Mouse (Mus musculus) adrenal gland, adult 2 months (tissue): Measurements from ENCODE around the gene Gimap1. TPM values are rescaled to one million over a fixed set of nuclear protein-coding genes. Genes with fewer than 3 reads are reported as not detected.

ENCODE experiments used
- DNase-seq: peaks from one replicate; pipeline ENCODE4 v3.0.0; 2021
- long read RNA-seq: library from polyadenylated mRNA; stranded (forward); transcript quantifications from one replicate; pipeline ENCODE4 v2.0.0, GENCODE M21; 2021
- polyA plus RNA-seq: library from polyadenylated mRNA; depleted of rRNA; stranded (reverse); fragments of >200 nt; gene quantifications from 2 replicates; pipeline ENCODE4 v1.2.3, GENCODE M21; 2012; rRNA removed
- total RNA-seq, 2 experiments: library from RNA; stranded (reverse); gene quantifications; 2 replicates each; pipeline ENCODE4 v1.2.3; 2021

Gimap1 gene
- total RNA-seq (10 to 100 TPM in 1 of 2 experiments, 1 to 10 TPM in 1; 7.9 to 12.0 TPM), polyA plus RNA-seq (6.5 and 8.2 TPM in 2 replicates)
- long read RNA-seq, transcript Gimap1-201 (3 exons, 1,493 nt), result major isoform, 5 of 7 reads
- long read RNA-seq, partial matches to known transcripts, result 0 of 7 reads
- long read RNA-seq, other reads (novel, unspliced or antisense), result 1 of 7 reads

DNA sequence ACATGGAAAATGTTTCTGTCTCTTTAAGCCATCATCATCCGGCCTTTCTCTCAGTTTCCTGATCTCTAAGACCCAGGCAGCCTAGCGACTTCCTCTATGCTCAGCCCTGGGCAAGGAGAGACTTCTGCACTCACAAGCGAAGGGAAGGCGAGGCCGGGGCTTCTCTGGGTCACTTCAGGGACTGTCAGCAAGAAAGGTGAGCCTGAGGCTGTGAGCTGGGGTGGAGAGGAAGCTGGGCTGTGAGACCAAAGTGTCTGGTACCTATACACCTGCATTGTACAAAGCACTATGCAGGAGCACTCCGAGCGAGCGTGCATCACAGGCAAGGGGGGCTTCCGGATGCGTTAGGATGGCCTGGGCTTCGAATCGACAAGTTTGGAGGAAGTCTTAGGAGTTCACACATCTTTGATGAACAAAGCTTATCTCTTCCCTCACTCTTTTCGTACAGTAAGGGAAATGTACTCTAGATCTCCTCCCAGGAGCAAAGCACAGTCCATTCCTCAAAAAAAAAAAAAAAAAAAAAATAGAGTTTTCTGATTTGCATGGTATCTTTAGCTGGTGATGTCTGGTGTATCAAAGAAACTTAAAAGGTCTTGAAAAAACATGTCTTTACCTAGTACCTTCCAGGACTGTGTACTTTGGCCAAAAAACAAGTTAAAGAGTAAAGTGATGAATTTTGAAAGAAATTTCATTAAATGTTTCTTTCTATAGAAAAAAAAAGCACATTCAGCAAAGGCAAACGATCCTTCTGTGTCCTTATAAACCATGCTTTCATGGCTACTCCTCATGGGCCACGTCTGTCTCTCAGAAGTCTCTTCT, at the start of gene Gimap1:
Gimap1 (plus strand) TSS at position 94 of the 819 bp plus-strand sequence.
- DNase-seq, result peak; percentile 36

DNA sequence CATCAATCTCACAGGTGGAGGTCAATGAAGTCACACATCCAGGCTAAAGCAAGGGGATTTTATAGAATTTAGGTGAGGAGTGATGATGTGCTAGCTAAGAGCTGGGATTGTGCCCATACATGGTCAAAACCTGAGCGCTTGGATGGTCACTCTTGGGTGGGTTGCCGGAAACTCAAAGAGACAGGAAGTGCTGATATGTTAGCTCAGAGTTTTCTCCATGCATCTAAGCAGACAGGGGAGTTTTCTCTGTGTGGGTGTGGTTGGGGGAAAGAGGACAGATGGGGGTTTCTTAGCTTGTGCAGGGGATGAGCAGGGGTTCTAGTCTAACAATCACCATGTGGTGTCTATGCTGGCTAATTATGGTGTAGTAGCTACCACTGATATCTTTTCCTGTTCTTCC, 49.5 kb upstream of the Gimap1 start:
- no peak for DNase-seq

DNA sequence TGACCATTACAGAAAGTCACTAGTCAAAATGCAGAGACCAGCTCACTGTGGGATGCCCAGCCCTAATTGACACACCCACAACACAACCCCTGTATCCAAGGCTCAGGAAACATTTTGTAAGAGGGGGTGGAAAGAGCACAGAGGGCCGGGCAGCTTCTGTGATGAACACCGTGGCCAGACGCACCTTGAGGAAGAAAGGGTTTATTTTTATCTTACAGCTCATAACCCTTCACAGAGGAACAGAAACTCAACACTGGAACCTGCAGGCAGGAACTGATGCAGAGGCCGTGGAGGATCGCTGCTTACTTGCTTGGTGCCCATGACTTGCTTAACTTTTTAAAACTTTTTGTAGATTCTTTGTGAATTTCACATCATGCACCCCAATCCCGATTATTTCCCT, 45.9 kb upstream of the Gimap1 start:
- no peak for DNase-seq

DNA sequence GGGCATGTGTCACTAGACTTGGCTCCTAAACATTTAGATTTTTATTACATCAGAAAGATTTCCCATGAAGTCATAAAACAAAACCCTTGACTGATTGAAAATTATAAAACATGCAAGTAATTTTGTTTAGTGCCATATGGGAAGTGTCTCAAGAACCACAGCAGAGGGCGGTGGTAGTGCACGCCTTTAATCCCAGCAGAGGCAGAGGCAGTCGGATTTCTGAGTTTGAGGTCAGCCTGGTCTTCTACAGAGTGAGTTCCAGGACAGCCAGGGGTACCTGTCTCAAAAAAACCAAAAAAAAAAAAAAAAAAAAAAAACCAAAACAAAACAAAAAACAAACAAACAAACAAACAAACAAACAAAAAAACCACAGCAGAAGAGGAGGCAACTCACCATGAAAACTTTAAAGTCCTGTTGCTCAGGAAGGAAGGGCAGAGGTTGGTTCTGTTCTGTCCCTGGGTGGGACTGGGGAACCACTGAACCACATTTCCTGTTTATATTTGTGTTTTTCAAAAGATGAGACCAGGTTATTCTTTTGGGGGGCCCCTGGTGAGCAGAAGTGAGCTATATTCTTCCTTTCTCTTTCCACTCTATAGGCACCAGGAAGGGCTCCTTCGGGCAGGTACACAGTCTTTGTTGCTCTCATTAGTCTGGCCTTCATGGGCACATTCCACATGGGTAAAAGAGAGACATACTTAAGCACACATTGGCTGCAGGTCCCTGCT, 41.9 kb upstream of the Gimap1 start:
- DNase-seq, result no peak

DNA sequence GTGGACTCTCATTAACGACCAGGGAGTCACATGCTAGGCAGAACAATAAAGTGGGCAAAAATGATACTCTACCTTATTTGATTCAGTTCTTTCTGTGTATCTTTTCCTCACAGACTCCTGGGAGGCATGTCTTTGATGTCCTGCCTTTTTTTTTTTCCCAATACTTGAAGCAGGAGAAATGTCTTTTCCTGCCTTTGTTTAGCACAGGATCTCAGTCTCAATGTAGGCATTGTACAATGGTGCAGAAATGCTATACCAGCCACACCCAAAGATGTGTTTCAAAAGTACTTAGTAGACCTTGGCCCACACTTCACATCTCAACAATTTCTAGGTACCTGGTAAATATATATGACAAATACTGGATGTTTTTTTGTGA, 41.3 kb upstream of the Gimap1 start:
- no peak for DNase-seq

DNA sequence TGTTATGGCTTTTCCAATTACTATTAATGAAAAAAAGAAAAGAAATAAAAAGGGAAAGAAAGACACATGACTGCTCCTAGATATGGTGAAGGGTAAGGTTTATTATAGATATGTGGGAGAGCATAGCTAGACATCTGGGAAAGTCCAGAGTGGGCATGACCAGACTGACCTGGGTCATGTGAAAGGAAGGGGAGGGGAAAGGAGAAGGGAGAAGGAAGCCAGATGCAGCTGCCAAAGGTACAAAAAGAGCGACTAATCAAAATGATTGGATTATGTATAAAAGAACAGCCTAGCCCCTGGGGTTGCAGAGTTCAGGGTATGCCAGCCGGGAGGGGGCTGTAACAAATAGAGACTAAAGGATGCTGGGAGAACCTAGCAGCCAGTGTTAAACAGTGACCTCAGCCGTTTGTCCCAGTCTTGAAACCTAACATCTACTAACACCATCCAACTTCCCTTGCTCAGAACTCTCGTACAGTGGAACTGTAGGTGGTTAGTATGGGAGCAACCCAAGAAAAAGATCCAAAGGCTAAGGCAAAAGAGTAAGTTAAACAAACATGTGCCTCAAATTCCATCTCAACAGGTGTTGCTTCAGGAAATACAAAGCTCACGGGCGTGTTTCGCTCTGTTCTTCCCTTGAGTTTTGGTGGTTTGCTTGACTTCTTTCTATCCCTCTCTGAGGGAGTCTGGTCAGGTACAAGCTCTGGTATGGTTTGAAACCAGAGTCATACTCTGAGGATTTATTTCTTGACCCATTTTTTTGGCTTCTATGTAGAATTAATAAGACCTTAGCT, 40.6 kb upstream of the Gimap1 start:
- DNase-seq, result no peak

DNA sequence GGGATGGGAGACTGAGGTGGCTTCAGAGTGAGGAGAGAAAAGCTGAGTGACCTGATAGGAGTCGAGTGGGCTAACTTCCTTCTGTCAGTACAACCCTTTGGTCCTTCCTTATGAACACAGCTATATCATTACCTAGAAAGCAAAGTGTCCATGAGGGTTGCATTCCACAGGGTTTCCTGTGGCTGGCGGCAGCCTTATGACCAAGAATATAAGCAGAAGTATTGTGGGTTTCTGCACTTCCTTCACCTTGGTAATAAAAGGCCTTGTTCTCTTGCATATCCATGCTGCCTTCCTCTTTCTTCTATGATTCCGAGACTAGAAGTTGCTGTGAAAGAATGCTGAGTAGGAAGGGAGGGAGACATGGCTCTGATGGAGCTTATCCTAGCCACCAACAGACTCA, 40.0 kb upstream of the Gimap1 start:
- DNase-seq, result no peak

DNA sequence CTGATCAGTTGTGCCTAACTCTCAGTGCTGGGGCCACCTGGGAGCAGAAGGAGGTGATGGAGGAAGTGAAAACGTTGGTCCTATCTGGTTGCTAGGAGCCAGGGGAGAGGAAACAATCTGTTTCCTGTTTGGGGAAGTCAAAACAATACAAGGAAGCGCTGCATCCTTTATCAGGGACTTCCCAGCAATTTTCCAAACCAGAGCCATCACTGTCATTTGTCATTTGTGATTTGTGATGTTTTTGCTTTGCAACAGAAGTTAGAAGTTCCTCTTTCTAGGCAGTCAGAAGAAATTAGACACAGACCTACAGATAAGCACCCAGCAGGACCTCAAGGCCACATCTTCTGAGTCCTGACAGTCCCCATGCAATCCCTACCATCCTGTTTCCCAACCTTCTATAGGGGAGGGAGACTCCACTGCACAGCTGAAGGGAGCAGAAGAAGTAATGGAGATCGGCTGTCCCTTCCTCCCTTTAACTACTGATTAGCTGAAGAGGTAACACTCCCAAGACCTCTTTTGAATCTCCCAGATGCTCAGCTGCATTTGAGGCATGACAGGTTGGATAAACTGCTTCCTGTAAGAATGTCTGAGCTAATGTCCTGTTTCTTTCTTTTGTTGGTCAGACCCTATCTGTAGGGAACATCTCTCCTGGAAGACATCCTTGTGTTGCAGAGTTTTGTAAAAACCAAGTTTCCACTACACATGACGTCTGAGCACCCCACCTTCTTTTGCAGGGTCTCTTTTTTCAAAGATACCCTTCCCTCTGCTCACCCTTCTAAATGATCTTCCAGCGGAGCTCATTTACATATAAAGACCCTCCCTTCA, 38.4 kb upstream of the Gimap1 start:
- peak; percentile 37 for DNase-seq

DNA sequence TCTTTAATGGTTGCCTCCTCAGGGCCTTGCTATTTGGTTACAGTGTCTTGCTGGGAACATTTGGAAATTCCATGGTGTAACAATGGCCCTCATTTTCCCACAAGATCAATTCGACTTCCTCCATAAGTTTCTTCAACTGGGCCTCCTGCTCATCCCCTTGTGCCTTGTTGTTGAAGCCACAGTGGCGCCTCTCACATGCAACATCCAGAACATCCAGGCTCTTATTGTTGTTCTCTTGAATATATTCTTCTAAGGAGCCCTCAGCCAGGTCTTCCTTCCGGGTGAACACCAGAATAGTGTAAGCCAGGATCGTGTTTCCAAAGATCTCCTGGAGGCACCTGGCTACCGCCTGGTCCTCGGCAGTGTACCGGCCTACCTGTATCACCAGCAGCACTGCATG, 36.7 kb upstream of the Gimap1 start:
- DNase-seq, result no peak

DNA sequence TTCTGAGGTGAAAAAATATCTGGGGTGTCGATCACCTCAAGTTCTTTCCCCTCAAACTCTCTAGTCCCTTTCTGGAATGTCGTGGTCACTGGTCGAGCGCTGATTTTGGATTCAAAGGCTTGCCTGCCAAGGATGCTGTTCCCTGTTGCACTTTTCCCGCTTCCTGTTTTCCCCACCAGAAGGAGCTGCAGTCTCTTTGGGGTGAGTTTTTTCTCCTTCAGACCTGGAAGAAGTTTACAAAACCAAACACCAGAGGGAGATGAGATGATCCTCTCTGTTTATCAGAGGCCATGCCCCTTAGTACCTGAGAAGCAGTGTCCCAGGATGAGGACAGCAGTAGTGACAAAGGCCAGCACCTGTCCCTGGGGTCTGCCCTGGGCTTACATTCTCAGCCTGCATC, 36.3 kb upstream of the Gimap1 start:
- DNase-seq, result no peak

DNA sequence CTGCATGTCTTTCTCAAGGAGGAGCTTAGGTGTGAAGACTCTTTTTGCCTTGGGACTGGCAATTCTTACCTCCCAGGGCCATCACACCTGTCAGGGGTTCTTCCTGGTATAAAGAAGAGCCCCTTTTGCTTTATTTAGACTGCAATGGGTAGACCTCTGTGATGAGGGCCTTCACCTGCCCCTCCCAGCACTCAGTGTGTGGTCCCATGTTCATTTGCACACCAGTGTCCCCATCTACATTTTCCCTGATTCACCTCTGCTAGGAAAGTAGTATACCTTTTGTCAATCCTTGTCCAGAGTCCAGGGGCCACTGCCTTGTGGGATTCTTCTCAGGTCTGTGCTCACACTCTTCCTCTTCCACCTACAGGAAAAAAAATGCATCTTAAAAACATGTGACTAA, 34.7 kb upstream of the Gimap1 start:
- DNase-seq, result no peak

DNA sequence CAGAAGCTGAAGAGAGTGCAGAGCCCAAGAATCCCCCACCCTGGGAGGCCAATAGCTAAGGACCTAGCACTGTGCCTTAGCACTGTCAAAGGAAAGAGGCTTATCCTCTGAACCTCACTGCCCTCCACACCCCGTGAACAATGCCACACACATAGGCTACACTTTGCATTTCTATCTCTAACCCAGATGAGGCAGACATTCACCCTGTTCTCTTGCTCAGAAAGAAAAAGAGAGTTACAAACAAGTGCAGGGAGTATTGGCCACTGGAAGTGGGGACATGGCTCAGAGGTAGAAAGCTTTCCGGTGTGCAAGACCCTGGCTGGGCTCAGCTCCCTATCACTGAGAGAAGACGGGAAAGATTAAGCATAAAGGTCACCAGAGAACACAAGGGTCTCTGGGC, 32.7 kb upstream of the Gimap1 start:
- DNase-seq, result no peak

DNA sequence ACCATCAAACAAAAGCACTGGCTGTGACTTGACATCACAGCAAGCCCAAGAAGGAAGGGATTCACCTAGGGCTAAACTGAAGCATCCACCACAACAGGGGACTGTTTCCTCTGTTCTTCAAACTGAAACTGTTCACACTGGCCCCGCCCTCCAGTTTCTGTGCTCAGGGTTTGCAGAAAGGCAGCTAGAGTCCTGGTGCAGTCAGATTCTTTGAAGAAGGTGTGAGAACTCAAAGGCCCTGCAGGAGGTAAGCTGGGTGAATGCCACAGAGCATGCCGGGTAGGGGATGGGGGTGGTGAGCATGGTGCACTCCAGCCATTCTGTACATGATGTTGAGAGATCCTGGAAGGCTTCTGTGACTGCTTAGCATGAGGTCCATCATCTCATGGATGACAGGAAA, 20.4 kb upstream of the Gimap1 start, which contains the start of the genes Gm28053 and Gimap7:
Gm28053 (plus strand) TSS at position 153 of the 400 bp plus-strand sequence.
Gimap7 (plus strand) TSS at position 167 of the 400 bp plus-strand sequence.
- DNase-seq, result no peak

DNA sequence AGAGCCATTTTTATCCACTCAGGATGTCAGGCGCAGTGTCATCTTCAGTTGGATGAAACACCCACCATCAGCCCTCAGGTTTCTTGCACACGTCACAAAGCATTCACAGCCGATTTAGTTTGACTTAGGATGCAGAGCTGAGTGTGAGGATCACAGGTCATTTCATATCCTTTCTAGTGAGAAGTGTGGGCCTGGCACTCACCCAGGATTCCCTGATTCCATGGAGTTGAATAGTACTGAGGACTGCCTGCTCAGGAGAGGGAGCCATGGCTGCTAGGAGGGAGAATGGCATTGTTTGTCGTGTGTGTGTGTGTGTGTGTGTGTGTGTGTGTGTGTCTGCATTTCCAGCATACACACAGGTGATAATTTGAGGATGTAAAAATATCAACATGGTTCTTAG, 18.5 kb upstream of the Gimap1 start:
- no peak for DNase-seq

DNA sequence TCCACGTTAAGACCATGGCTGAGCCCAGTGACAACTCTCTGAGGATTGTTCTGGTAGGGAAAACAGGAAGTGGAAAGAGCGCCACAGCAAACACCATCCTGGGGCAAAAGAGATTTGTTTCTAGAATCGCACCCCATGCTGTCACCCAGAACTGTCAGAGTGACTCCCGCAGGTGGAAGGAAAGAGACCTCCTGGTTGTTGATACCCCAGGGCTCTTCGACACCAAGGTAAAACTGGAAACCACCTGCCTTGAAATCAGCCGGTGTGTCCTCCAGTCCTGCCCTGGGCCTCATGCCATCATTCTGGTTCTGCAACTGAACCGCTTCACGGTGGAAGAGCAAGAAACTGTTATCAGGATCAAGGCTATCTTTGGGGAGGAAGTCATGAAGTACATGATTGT, 15.4 kb upstream of the Gimap1 start:
- no peak for DNase-seq

DNA sequence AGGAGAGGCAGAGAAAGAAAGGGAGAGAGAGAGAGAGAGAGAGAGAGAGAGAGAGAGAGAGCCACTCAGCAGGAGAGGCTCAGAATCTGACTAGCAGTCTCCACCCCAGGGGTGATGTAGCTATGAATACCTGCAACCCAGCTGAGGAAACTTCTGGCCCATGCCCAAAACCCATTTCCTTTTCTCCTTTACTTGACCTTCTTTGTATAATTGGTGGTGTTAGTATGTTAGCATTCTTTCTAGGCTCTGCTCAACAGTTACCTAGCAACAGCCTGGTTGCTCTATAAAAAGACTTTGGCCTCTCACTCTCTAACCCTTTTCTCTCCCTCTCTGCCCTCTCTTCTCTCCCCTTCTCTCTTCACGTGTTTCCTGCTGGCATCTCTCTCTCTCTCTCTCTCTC, 13.4 kb upstream of the Gimap1 start:
- peak; percentile 60 for DNase-seq

DNA sequence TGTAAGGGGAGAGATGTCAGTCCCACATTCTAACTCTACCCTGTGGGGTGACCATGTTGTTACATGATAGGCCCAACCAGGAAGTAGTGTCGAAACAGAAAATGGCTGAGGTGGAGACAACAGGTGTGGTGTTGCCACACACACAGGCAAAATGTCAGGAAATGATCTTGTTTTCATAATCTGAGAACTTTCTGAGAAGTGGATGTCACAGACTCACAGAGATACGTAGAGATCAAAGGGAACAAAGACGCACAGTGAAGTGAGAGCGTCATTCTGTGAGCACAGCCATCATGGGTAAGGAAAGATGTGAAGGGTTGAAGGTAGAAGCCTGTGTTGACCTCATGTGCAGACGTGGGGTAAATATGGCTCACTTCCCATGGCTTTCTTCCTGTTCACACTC, 11.1 kb upstream of the Gimap1 start:
- DNase-seq, result no peak

DNA sequence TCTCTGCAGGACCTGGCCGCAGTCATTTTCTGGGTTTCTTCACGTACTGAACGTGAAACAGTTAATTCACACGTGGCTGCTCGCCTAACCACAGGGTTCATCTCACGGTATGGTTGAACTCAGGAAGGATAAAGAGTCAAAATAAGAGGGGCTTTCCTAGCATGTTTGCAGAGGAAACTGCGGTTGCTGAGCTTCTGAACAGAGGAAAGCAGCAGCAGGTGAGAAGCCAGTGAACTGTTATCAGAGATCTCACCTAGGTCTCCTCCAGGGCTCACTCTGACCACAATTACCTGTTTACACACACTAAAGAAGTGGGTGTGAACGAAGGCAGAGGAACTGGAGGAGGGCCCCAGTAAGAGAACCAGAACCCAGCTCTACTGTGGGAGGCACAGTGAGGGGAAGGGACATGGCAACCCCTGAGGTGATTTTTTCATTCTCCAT, 6.0 kb upstream of the Gimap1 start:
- DNase-seq, result no peak

DNA sequence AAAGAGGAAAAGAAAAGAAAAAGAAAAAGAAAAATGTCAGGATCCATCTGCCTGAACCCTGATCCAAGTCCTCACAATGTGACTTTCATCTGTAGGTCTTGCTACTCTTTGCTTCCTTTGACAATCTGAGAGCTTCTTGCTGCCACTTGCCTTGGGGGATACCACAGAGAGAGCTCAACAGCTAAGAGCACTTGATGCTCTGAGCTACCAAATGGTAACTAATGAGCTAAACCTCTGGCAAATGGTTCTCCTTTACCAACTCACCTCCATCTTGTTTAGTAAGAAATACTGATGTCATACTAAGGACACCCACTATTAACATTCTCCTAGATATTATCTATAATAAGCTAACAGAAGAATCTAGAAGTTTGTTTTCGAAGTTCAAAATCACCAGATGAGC, 5.2 kb upstream of the Gimap1 start:
- DNase-seq, result no peak

DNA sequence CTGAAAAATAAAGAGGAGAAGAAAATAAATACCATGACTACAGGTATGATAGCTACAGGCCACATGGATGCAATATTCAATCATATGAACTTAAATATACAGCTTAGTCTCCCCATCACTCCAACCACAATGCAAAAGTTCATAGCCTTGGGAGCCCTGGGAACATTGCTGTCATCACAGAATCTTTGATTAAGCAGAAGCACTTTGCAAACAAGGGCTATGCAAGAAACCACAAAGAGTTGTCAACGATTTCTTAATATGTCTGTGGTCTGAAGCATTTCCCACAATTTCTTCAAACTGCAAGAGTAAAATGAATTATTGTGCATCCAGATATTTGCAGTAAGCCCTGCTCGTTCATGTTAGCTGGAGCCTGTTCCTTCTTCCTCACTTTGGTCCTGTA, 1.8 kb upstream of the Gimap1 start:
- DNase-seq, result no peak

DNA sequence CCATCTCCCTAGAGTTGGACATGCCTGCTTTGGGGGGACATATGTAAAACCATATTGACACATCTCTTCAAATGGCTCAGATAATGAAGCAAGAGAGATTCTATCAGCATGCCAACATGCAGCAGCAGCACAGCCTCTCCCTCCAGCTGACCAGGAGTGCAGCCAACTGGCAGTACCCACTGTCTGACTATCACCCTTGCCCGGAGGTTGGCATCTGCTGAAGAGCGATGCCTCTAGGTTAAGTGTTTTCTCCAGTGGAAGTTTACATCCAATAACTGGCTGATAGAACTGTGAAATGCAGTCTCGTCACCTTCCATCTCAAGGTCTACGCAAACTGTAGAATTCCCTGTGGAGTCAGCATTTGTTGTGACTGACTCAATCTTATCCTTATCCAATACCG, 1.2 kb upstream of the Gimap1 start:
- DNase-seq, result no peak

DNA sequence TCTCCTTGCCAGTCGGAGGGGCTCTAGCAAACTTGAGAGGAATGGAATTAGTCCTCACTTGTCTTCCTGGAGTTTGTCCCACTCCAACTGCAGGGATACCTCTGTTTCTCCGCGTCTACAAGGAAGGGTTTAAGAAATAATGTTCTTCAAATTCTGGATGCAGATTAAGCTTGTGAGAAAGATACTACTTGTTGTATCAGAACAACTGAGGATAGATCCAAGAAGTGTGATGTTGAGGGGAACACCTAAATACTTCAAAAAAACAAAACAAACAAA, 864 bp downstream of the Gimap1 start:
- DNase-seq, result no peak
